Mouse (Mus musculus) kidney, postnatal 0 days (tissue): Measurements from ENCODE around the gene Glrp1. TPM values are rescaled to one million over a fixed set of nuclear protein-coding genes. Genes with fewer than 3 reads are reported as not detected.
A peak's percentile ranks its signal among the peaks of the same experiment; 100 is the strongest.

ENCODE experiments used
- ATAC-seq: fragments of 200-750 bp; cut with Nextera tagmentation; replicated peaks from 2 replicates; pipeline ENCODE4 v1.8.0; 2017; ENCODE audit warnings: low read depth, moderate number of reproducible peaks, moderate TSS enrichment, moderate library complexity; ENCODE audit not compliant: low FRiP score
- DNase-seq: peaks from one replicate; pipeline ENCODE4 v3.0.0-alpha.2; 2016; ENCODE audit warnings: low spot score
- H3K27ac ChIP-seq: fragments of 300-500 bp; sonication (generic); 2 replicates; pipeline ENCODE4 v1.5.1; 2014; ENCODE audit warnings: mild to moderate bottlenecking
- H3K27me3 ChIP-seq: fragments of 300-500 bp; sonication (generic); 2 replicates; pipeline ENCODE4 v1.6.1; 2014; ENCODE audit warnings: low read length, mixed read lengths; ENCODE audit not compliant: insufficient read depth
- H3K36me3 ChIP-seq: fragments of 300-500 bp; sonication (generic); 2 replicates; pipeline ENCODE4 v1.6.1; 2014; ENCODE audit warnings: low read length, mixed read lengths; ENCODE audit not compliant: insufficient read depth
- H3K4me1 ChIP-seq: fragments of 300-500 bp; sonication (generic); replicated peaks from 2 replicates; pipeline ENCODE4 v1.6.1; 2014; ENCODE audit warnings: antibody characterized with exemption, low read length, mixed read lengths; ENCODE audit not compliant: insufficient read depth
- H3K4me2 ChIP-seq: fragments of 300-500 bp; sonication (generic); 2 replicates; pipeline ENCODE4 v1.6.1; 2014; ENCODE audit warnings: mild to moderate bottlenecking, low read length, moderate library complexity, mixed read lengths
- H3K4me3 ChIP-seq: fragments of 300-500 bp; sonication (generic); replicated peaks from 2 replicates; pipeline ENCODE4 v1.5.1; 2014; ENCODE audit warnings: low read depth, low read length
- H3K9ac ChIP-seq: fragments of 300-500 bp; sonication (generic); 2 replicates; pipeline ENCODE4 v1.6.1; 2014; ENCODE audit warnings: low read depth, low read length
- H3K9me3 ChIP-seq: fragments of 300-500 bp; sonication (generic); replicated peaks from 2 replicates; pipeline ENCODE4 v1.6.1; 2016; ENCODE audit warnings: low read length, inconsistent platforms, mixed read lengths
- CTCF ChIP-seq: IDR thresholded peaks from 2 replicates; pipeline ENCODE4 v1.5.1; 2016; ENCODE audit warnings: antibody characterized with exemption, low read depth, mild to moderate bottlenecking, moderate library complexity
- WGBS: fragments of 180-500 bp; shearing (Covaris S2); extraction: QIAGEN DNeasy Blood & Tissue Kit; methylation state at CpG from one replicate; pipeline ENCODE4 v1.1.7; 2014; 5-methylcytosine and 5-hydroxymethylcytosine counted together
- polyA plus RNA-seq: library from polyadenylated mRNA; unstranded; fragments of >200 nt; fragmentation: Nextera tagmentation; extraction: Ambion mirVana; gene quantifications from 2 replicates; pipeline ENCODE4 v1.2.1, GENCODE M21; 2015

The Glrp1 gene
- polyA plus RNA-seq, 1 experiment from 2014 or later, result 0.09 TPM

DNA sequence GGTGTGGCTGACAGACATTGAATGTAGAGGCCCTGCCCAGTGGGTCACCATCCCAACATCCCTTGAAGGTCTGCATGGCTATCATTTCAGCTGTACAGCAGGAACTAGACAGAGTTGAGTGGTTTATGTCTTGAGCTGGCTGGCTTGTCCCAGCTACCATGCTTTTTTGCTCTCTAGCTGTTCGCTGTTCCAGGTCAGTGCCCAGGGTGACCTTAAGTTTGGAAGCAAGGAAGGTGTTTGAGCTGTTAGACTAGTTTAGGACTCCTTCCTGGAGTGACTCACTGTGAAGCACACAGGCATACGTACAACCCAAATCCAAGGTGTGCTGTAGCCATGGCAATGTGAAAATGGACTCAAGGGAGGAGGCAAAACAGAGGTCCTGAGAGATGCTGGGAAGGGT is 41.5 kb downstream of the Glrp1 start:
- no peak overlapping the region for H3K4me2 ChIP-seq
- no peak overlapping the region for H3K27ac ChIP-seq
- H3K9ac ChIP-seq, result no peak overlapping the region
- H3K4me1 ChIP-seq, result no peaks in the 10 kb centered on the region
- 77% methylated on average over 2 of the region's 2 CpGs for WGBS
- H3K36me3 ChIP-seq, result no peaks in the 10 kb centered on the region
- H3K4me3 ChIP-seq, result no peak overlapping the region
- DNase-seq (no peak), ATAC-seq (no peak)
- no peaks in the 10 kb centered on the region for H3K27me3 ChIP-seq
- TF ChIP-seq CTCF, result no peak
- H3K9me3 ChIP-seq, result no peaks in the 10 kb centered on the region

DNA sequence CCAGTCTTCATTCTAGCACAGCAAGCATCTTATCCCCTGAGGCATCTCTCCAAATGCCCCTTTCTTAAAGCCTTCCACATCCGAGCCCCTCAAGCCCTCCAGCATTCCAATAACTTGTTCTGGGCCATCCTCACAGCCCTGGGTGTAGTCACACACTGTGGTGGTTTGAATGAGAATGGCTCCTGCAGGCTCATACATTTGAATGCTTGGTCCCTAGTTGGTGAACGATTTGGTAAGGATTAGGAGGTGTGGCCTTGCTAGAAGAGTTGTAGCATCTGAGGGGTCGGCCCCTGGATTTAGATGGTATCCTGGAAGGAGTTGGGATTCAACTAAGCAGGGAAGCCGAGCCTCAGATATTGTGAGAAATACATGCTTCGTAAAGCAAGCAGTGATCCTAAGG is 42.0 kb downstream of the Glrp1 start:
- DNase-seq, result no peak
- Histone ChIP-seq H3K9me3 (no peaks in the 10 kb centered on the region), H3K27me3 (no peaks in the 10 kb centered on the region), H3K4me2 (no peak overlapping the region), H3K4me1 (no peaks in the 10 kb centered on the region), H3K9ac (no peak overlapping the region), H3K4me3 (no peak overlapping the region), H3K36me3 (no peaks in the 10 kb centered on the region), H3K27ac (no peak overlapping the region)
- no peak for TF ChIP-seq CTCF
- WGBS, result 85% methylated on average over 5 of the region's 5 CpGs
- ATAC-seq, result no peak

DNA sequence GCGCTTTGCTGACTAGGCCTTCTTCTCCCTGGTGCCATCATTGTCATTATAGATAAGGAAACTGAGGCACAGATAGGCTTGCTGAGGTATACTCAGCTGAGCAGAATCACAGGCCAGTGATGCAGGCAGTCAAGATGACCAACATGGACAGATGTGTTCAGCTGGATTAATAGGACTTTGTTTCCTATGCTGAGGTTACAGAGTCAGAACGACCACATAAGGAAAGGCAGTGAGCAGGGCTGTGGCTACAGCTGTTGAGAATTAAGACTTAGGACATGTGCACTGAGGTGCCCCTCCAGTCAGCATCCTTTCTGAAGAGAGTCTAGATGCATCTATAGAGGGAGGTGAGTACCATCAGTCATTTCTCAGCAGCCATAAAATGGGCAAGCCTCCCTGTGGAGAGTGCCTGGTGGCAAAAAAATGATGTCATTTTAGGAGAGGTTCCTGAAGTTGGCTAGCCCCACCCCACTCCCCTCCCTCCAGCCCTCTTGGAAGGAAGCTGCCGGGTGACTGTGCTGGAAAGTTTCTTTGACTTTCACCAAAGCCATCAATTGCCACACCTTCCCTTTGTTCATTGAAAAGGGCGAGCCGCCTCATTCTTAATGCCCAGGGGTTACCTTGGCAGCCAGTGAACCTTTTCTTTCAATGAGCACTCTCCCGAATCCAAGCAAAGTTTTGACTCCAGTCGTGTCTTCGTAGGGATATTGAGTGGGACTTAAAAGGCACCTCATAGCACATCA is 43.4 kb downstream of the Glrp1 start:
- Histone ChIP-seq H3K27ac (no peak overlapping the region), H3K4me3 (no peak overlapping the region), H3K9me3 (no peaks in the 10 kb centered on the region), H3K4me1 (no peaks in the 10 kb centered on the region), H3K36me3 (no peaks in the 10 kb centered on the region), H3K9ac (no peak overlapping the region), H3K4me2 (no peak overlapping the region), H3K27me3 (no peaks in the 10 kb centered on the region)
- ATAC-seq (no peak), DNase-seq (no peak)
- no peak for TF ChIP-seq CTCF
- WGBS, result 66% methylated on average over 8 of the region's 8 CpGs

DNA sequence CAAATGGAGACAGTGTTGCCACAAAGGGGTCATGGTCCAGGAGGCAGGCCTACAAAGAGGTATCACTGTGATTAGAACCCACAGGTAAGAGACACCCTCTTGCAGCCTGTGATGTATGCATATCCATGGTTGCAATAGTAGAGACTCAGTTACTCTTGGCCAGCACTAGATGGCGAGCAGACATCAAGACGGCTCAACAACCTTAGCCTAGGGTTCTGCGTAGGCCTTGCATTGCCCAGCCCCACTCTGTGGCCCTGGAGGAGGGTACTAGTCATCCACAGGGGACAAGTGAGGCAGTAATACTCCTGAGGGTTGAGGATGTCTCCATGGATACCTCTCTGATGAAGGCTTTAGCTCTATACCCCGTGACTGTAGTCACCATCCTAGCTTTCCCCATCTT is 44.1 kb downstream of the Glrp1 start:
- WGBS, result 78% methylated on average over 4 of the region's 4 CpGs
- TF ChIP-seq CTCF, result peak; percentile 77
- H3K4me2 ChIP-seq, result no peak overlapping the region
- H3K9me3 ChIP-seq, result no peaks in the 10 kb centered on the region
- no peak overlapping the region for H3K4me3 ChIP-seq
- peak; percentile 54 for DNase-seq
- H3K27me3 ChIP-seq, result no peaks in the 10 kb centered on the region
- ATAC-seq, result peak; percentile 48; the same call in 1 of the 2 replicates
- H3K27ac ChIP-seq, result no peak overlapping the region
- no peaks in the 10 kb centered on the region for H3K4me1 ChIP-seq
- H3K9ac ChIP-seq, result no peak overlapping the region
- no peaks in the 10 kb centered on the region for H3K36me3 ChIP-seq

DNA sequence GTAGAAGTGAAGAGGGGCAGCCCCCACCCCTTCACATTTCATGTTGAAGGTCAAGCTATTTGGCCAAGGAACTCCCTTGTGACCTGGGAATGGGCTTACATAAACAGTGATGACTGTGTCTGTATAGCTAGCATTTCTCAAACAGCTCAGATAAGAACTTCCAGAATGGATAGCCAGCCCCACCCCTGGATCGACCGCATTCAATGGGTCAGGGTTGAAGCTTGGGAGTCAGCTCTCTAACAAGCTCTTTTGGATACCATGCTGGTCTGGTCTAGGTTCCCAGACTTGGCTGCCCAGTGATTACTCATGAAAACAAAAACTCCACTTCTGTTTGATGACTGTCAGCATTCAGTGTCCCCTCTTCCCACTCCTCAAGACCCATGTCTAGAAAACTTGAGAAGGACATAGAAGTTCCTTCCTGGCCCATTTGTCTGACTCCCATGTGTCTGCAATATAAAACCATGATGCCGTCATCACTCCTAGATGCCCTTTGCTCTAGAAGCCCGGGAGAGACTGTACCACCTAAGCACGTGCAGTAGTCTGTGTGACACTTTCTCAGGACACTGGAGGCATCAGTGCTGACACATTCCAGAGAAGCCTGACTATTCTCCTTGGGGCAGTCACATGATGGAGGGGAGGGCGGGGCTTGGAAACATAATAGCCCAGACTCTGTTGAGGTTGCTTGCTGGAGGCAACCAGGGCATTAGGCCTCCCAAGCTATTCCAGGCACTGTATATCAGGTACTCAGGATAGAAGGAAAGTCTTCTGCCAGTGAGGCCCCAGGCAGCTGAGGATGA is 45.6 kb downstream of the Glrp1 start:
- no peak for TF ChIP-seq CTCF

DNA sequence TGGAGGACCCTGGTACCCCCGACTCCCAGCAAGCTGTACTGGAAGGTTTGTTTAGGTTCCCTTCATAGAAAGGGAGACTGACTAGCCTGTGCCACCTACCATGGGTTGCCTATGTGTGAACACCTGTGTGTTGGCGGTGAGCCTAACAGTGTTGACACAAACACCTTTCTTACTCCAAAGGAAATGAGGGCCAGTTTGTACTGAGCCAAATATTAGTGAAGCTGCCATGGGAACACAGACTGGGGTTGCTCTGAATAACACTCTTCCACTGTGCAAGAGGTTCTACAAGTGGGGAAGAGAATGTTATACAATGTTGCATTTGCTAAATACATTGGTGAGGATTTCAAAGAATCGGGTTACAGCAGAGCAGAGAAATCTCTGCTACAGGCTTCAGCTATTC is 46.6 kb downstream of the Glrp1 start:
- no peaks in the 10 kb centered on the region for H3K9me3 ChIP-seq
- H3K27ac ChIP-seq, result 0 out of 2 replicates have a peak overlapping the region, but pooled peaks have one; percentile 25
- DNase-seq (no peak), ATAC-seq (no peak)
- 88% methylated on average over 3 of the region's 3 CpGs for WGBS
- H3K4me2 ChIP-seq, result no peak overlapping the region
- no peaks in the 10 kb centered on the region for H3K27me3 ChIP-seq
- H3K4me3 ChIP-seq, result no peak overlapping the region
- no peaks in the 10 kb centered on the region for H3K36me3 ChIP-seq
- no peaks in the 10 kb centered on the region for H3K4me1 ChIP-seq
- no peak for TF ChIP-seq CTCF
- no peak overlapping the region for H3K9ac ChIP-seq

More for the DNA sequence above, 45.6 kb downstream of the Glrp1 start:
- no peak overlapping the region for H3K4me2 ChIP-seq
- H3K4me1 ChIP-seq, result no peaks in the 10 kb centered on the region
- no peaks in the 10 kb centered on the region for H3K9me3 ChIP-seq
- H3K27me3 ChIP-seq, result no peaks in the 10 kb centered on the region
- ATAC-seq (0 out of 2 replicates have a peak, but pooled peaks have one; percentile 45), DNase-seq (no peak)
- WGBS, result 78% methylated on average over 6 of the region's 6 CpGs
- no peaks in the 10 kb centered on the region for H3K36me3 ChIP-seq
- H3K4me3 ChIP-seq, result no peak overlapping the region
- H3K27ac ChIP-seq, result no peak overlapping the region
- H3K9ac ChIP-seq, result no peak overlapping the region
